Mouse (Mus musculus) heart, embryonic 11.5 days (tissue): Measurements from ENCODE around the gene Ffar2. TPM values are rescaled to one million over a fixed set of nuclear protein-coding genes. Genes with fewer than 3 reads are reported as not detected.
"Not testable (repeated sequence)": the region's sequence is repeated elsewhere in the genome, so short reads cannot be mapped to it uniquely, and the experiment has no call there.

Experiments
- ATAC-seq: fragments of 200-750 bp; cut with Nextera tagmentation; replicated peaks from 2 replicates; pipeline ENCODE4 v1.8.0; 2017; ENCODE audit warnings: moderate library complexity; ENCODE audit not compliant: insufficient number of reproducible peaks, low FRiP score, low TSS enrichment
- H3K27ac ChIP-seq: fragments of 300-500 bp; sonication (generic); 2 replicates; pipeline ENCODE4 v1.5.1; 2014; ENCODE audit warnings: mild to moderate bottlenecking, low read depth, low read length
- H3K27me3 ChIP-seq: fragments of 300-500 bp; sonication (generic); 2 replicates; pipeline ENCODE4 v1.6.1; 2014; ENCODE audit warnings: mild to moderate bottlenecking, low read length, mixed read lengths; ENCODE audit not compliant: control insufficient read depth, insufficient read depth
- H3K36me3 ChIP-seq: fragments of 300-500 bp; sonication (generic); 2 replicates; pipeline ENCODE4 v1.6.1; 2014; ENCODE audit warnings: mild to moderate bottlenecking, low read length, moderate library complexity, mixed read lengths; ENCODE audit not compliant: control insufficient read depth, insufficient read depth
- H3K4me1 ChIP-seq: fragments of 300-500 bp; sonication (generic); 2 replicates; pipeline ENCODE4 v1.6.1; 2014; ENCODE audit warnings: low read length; ENCODE audit not compliant: control insufficient read depth, insufficient read depth
- H3K4me2 ChIP-seq: fragments of 300-500 bp; sonication (generic); 2 replicates; pipeline ENCODE4 v1.6.1; 2014; ENCODE audit warnings: mild to moderate bottlenecking, moderate library complexity
- H3K4me3 ChIP-seq: fragments of 300-500 bp; sonication (generic); 2 replicates; pipeline ENCODE4 v1.5.1; 2014; ENCODE audit warnings: low read depth, low read length
- H3K9ac ChIP-seq: fragments of 300-500 bp; sonication (generic); 2 replicates; pipeline ENCODE4 v1.6.1; 2014; ENCODE audit warnings: mild to moderate bottlenecking, low read depth, low read length, moderate library complexity
- H3K9me3 ChIP-seq: fragments of 300-500 bp; sonication (generic); replicated peaks from 2 replicates; pipeline ENCODE4 v1.6.1; 2016; ENCODE audit warnings: low read length; ENCODE audit not compliant: control insufficient read depth
- WGBS: fragments of 180-500 bp; shearing (Covaris S2); extraction: QIAGEN DNeasy Blood & Tissue Kit; methylation state at CpG from one replicate; pipeline ENCODE4 v1.1.7; 2014; ENCODE audit not compliant: insufficient replicate concordance; 5-methylcytosine and 5-hydroxymethylcytosine counted together
- polyA plus RNA-seq: library from polyadenylated mRNA; unstranded; fragments of >200 nt; fragmentation: Nextera tagmentation; extraction: Ambion mirVana; gene quantifications from 2 replicates; pipeline ENCODE4 v1.2.1, GENCODE M21; 2014

The Ffar2 gene
- polyA plus RNA-seq, 1 experiment from 2014 or later = not detected

- 52% methylated on average over 17 of the region's 17 CpGs for WGBS
- Histone ChIP-seq H3K27ac (no peak overlapping the region), H3K9ac (no peak overlapping the region), H3K9me3 (no peaks in the 10 kb centered on the region), H3K4me1 (no peaks in the 10 kb centered on the region), H3K4me2 (peak overlapping the region; percentile 39; the same call in 1 of the 2 replicates), H3K36me3 (no peaks in the 10 kb centered on the region), H3K4me3 (no peak overlapping the region), H3K27me3 (no peaks in the 10 kb centered on the region)
- no peak for ATAC-seq
Measured at GRCm38 (mm10) chr7:30832261-30832660, 8.7 kb upstream of the Ffar2 start.

GRCm38 (mm10) chr7:30829428-30829827, 5.9 kb upstream of the Ffar2 start:
- 66% methylated on average over 3 of the region's 3 CpGs for WGBS
- Histone ChIP-seq H3K4me1 (no peaks in the 10 kb centered on the region), H3K9ac (no peak overlapping the region), H3K27ac (no peak overlapping the region), H3K4me2 (no peak overlapping the region), H3K9me3 (no peaks in the 10 kb centered on the region), H3K36me3 (no peaks in the 10 kb centered on the region), H3K4me3 (no peak overlapping the region), H3K27me3 (no peaks in the 10 kb centered on the region)
- no peak for ATAC-seq

- not testable (repeated sequence) for H3K36me3 ChIP-seq, H3K4me1 ChIP-seq, H3K4me3 ChIP-seq, H3K9ac ChIP-seq, H3K4me2 ChIP-seq, H3K27ac ChIP-seq, ATAC-seq, H3K9me3 ChIP-seq, H3K27me3 ChIP-seq
Measured at GRCm38 (mm10) chr7:30828871-30829270, 5.3 kb upstream of the Ffar2 start.

- H3K9ac ChIP-seq = no peak overlapping the region
- no peak overlapping the region for H3K4me2 ChIP-seq
- no peaks in the 10 kb centered on the region for H3K9me3 ChIP-seq
- H3K27me3 ChIP-seq = no peaks in the 10 kb centered on the region
- 78% methylated on average over 10 of the region's 10 CpGs for WGBS
- H3K36me3 ChIP-seq = no peaks in the 10 kb centered on the region
- no peak overlapping the region for H3K4me3 ChIP-seq
- ATAC-seq = no peak
- no peaks in the 10 kb centered on the region for H3K4me1 ChIP-seq
- H3K27ac ChIP-seq = no peak overlapping the region
Measured at GRCm38 (mm10) chr7:30826660-30827059, 3.1 kb upstream of the Ffar2 start.

- ATAC-seq = no peak
- H3K9me3 ChIP-seq = no peaks in the 10 kb centered on the region
- 93% methylated on average over 3 of the region's 3 CpGs for WGBS
- H3K27me3 ChIP-seq = no peaks in the 10 kb centered on the region
- no peaks in the 10 kb centered on the region for H3K4me1 ChIP-seq
- H3K36me3 ChIP-seq = no peaks in the 10 kb centered on the region
- H3K27ac ChIP-seq = no peak overlapping the region
- H3K4me2 ChIP-seq = no peak overlapping the region
- H3K9ac ChIP-seq = no peak overlapping the region
- H3K4me3 ChIP-seq = no peak overlapping the region
Measured at GRCm38 (mm10) chr7:30824306-30824705, 731 bp upstream of the Ffar2 start.

GRCm38 (mm10) chr7:30821532-30821931, 2.0 kb downstream of the Ffar2 start:
- ATAC-seq = no peak
- H3K9me3 ChIP-seq = no peaks in the 10 kb centered on the region
- no peaks in the 10 kb centered on the region for H3K4me1 ChIP-seq
- H3K36me3 ChIP-seq = no peaks in the 10 kb centered on the region
- no peak overlapping the region for H3K27ac ChIP-seq
- no peaks in the 10 kb centered on the region for H3K27me3 ChIP-seq
- WGBS = 65% methylated on average over 5 of the region's 5 CpGs
- no peak overlapping the region for H3K4me3 ChIP-seq
- no peak overlapping the region for H3K4me2 ChIP-seq
- no peak overlapping the region for H3K9ac ChIP-seq

- Histone ChIP-seq H3K9ac (no peak overlapping the region), H3K4me1 (no peaks in the 10 kb centered on the region), H3K27ac (no peak overlapping the region), H3K4me3 (no peak overlapping the region), H3K9me3 (no peaks in the 10 kb centered on the region), H3K36me3 (no peaks in the 10 kb centered on the region), H3K4me2 (no peak overlapping the region), H3K27me3 (no peaks in the 10 kb centered on the region)
- ATAC-seq = no peak
- 58% methylated on average over 7 of the region's 7 CpGs for WGBS
Measured at GRCm38 (mm10) chr7:30820854-30821445, 2.6 kb downstream of the Ffar2 start.

- H3K27me3 ChIP-seq = no peaks in the 10 kb centered on the region
- no peaks in the 10 kb centered on the region for H3K4me1 ChIP-seq
- no peak for ATAC-seq
- no peaks in the 10 kb centered on the region for H3K9me3 ChIP-seq
- H3K9ac ChIP-seq = no peak overlapping the region
- no peaks in the 10 kb centered on the region for H3K36me3 ChIP-seq
- H3K4me3 ChIP-seq = no peak overlapping the region
- H3K4me2 ChIP-seq = no peak overlapping the region
- 79% methylated on average over 6 of the region's 6 CpGs for WGBS
- no peak overlapping the region for H3K27ac ChIP-seq
Measured at GRCm38 (mm10) chr7:30820131-30820530, 3.4 kb downstream of the Ffar2 start.

GRCm38 (mm10) chr7:30812291-30812807, 11.2 kb downstream of the Ffar2 start:
- Histone ChIP-seq H3K27ac (no peak overlapping the region), H3K36me3 (no peaks in the 10 kb centered on the region), H3K4me1 (no peaks in the 10 kb centered on the region), H3K9me3 (no peaks in the 10 kb centered on the region), H3K4me3 (no peak overlapping the region), H3K4me2 (no peak overlapping the region), H3K9ac (no peak overlapping the region), H3K27me3 (no peaks in the 10 kb centered on the region)
- WGBS = 71% methylated on average over 6 of the region's 6 CpGs
- no peak for ATAC-seq
